Comparison of ENCODE assay signal across 9 mouse cellular contexts in the genomic region with DNA sequence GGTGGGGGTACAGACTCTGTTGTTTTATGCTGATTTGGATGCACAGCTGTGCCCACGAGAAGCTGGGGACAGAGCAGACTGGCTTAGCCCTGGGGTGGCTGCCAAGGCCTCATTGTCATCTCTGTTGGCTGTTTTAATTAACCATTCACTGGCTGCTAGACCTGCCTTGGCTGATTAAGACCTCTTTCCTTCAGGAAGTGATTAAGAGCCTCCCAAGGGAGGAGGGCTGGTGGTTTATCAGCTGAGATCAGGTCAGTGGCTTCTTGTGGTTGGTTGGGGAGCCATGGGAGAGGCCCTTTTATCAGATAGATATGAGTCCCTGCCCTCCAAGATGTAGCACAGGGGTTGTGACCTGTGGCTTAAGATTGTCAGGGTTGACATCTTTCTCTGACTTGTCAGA. TPM values are rescaled to one million over a fixed set of nuclear protein-coding genes. Genes with fewer than 3 reads are reported as not detected.
DNase-seq lines count a peak whose midpoint lies in the region; ATAC-seq lines count a peak whose summit lies in the region.
"Had no signal": no experiment of that assay in that cellular context is flagged by ENCODE, and none has a peak within 500 bp of the region (broad histone marks: within the 10 kb centered on the region; RNA-seq: fewer than 3 reads in every experiment).

No protein-coding gene starts in this region.

- no peaks in the 10 kb centered on the region for H3K27me3 ChIP-seq in embryonic facial prominence, embryonic 14.5 days (replicated peaks; ENCODE audit: control insufficient read depth, insufficient read depth, low read length)
- H3K27me3 ChIP-seq in kidney, embryonic 15.5 days, result no peaks in the 10 kb centered on the region
- H3K27me3 ChIP-seq in midbrain, embryonic 16.5 days (ENCODE audit: control insufficient read depth, insufficient read depth, low read depth, low read length), result no peaks in the 10 kb centered on the region
- H3K27me3 ChIP-seq: limb, embryonic 13.5 days had no signal

- no peak overlapping the region for H3K27ac ChIP-seq in embryonic facial prominence, embryonic 14.5 days (replicated peaks; ENCODE audit: low read depth, low read length)
- peak overlapping the region; percentile 74 for H3K27ac ChIP-seq in kidney, embryonic 15.5 days
- H3K27ac ChIP-seq in midbrain, embryonic 16.5 days (ENCODE audit: low read length), result peak overlapping the region; percentile 39; the same call in 1 of the 2 replicates
- H3K27ac ChIP-seq: limb, embryonic 13.5 days had no signal

- peaks cover 12% of the 10 kb centered on the region for H3K4me1 ChIP-seq in embryonic facial prominence, embryonic 14.5 days (ENCODE audit: control insufficient read depth, insufficient read depth, low read length)
- peaks cover 36% of the 10 kb centered on the region for H3K4me1 ChIP-seq in kidney, embryonic 15.5 days
- peaks cover 14% of the 10 kb centered on the region for H3K4me1 ChIP-seq in midbrain, embryonic 16.5 days (ENCODE audit: control insufficient read depth, insufficient read depth, low read length)

- no peak for ATAC-seq in embryonic facial prominence, embryonic 14.5 days (ENCODE audit: low read depth)
- peak; percentile 37; the same call in 1 of the 2 replicates for ATAC-seq in kidney, embryonic 15.5 days (replicated peaks; ENCODE audit: low FRiP score)
- ATAC-seq in midbrain, embryonic 16.5 days, result peak; percentile 83
- ATAC-seq in inflammation-experienced regulatory T-cells, adult 6 months, result no peak

- H3K36me3 ChIP-seq in embryonic facial prominence, embryonic 14.5 days (ENCODE audit: control insufficient read depth, insufficient read depth, low read length), result no peaks in the 10 kb centered on the region
- peaks cover 6% of the 10 kb centered on the region; the same call in 1 of the 2 replicates for H3K36me3 ChIP-seq in kidney, embryonic 15.5 days
- H3K36me3 ChIP-seq in midbrain, embryonic 16.5 days (ENCODE audit: control insufficient read depth, insufficient read depth, low read length), result no peaks in the 10 kb centered on the region

- intact Hi-C loops in gastrocnemius, postnatal 36 days (cut with DNase I), result no loop called here
- intact Hi-C loops in left cerebral cortex, postnatal 36 days (cut with DNase I), result no loop called here

- H3K4me2 ChIP-seq in embryonic facial prominence, embryonic 14.5 days (ENCODE audit: low read depth, low read length), result no peak overlapping the region
- H3K4me2 ChIP-seq in kidney, embryonic 15.5 days, result no peak overlapping the region
- no peak overlapping the region for H3K4me2 ChIP-seq in midbrain, embryonic 16.5 days (ENCODE audit: low read length)
- H3K4me2 ChIP-seq: limb, embryonic 13.5 days had no signal

- DNase-seq in heart, adult 11 months, result peak; percentile 88
- no peak for DNase-seq in heart, postnatal 4 days
- peak; percentile 65 for DNase-seq in embryonic facial prominence, embryonic 14.5 days (ENCODE audit: low spot score)
- DNase-seq in gastrocnemius, postnatal 36 days, result no peak
- no peak for DNase-seq in left cerebral cortex, postnatal 36 days (ENCODE audit: low spot score in 2 of 2)

- no peaks in the 10 kb centered on the region for H3K9me3 ChIP-seq in embryonic facial prominence, embryonic 14.5 days (ENCODE audit: control insufficient read depth, low read length)
- no peaks in the 10 kb centered on the region for H3K9me3 ChIP-seq in kidney, embryonic 15.5 days (replicated peaks)
- H3K9me3 ChIP-seq in midbrain, embryonic 16.5 days (replicated peaks; ENCODE audit: control insufficient read depth, low read length, poor library complexity, severe bottlenecking), result no peaks in the 10 kb centered on the region
- H3K9me3 ChIP-seq: limb, embryonic 13.5 days had no signal

- no peak overlapping the region for H3K4me3 ChIP-seq in embryonic facial prominence, embryonic 14.5 days (ENCODE audit: low read depth, low read length)
- H3K4me3 ChIP-seq in kidney, embryonic 15.5 days (replicated peaks), result no peak overlapping the region
- no peak overlapping the region for H3K4me3 ChIP-seq in midbrain, embryonic 16.5 days (ENCODE audit: low read depth, low read length)
- H3K4me3 ChIP-seq: limb, embryonic 13.5 days had no signal

- WGBS in embryonic facial prominence, embryonic 14.5 days, result 13% methylated on average over 1 of the region's 1 CpGs
- 10% methylated on average over 1 of the region's 1 CpGs for WGBS in kidney, embryonic 15.5 days
- WGBS in midbrain, embryonic 16.5 days, result 6% methylated on average over 1 of the region's 1 CpGs

- no peak overlapping the region for H3K9ac ChIP-seq in embryonic facial prominence, embryonic 14.5 days (ENCODE audit: low read depth, low read length)
- no peak overlapping the region for H3K9ac ChIP-seq in kidney, embryonic 15.5 days
- no peak overlapping the region for H3K9ac ChIP-seq in midbrain, embryonic 16.5 days (ENCODE audit: low read depth, low read length)
- H3K9ac ChIP-seq: limb, embryonic 13.5 days had no signal

RNA-seq across cellular contexts. Expression of a gene that starts 46.9 kb away (rescaled TPM):
- total RNA-seq in heart, postnatal 4 days (2021), result 10 to 100 TPM; 15.0 to 16.1 TPM
- polyA plus RNA-seq in embryonic facial prominence, embryonic 14.5 days (2014; fragmentation: Nextera tagmentation; extraction: Ambion mirVana), result 9.7 and 10.0 TPM in 2 replicates
- polyA plus RNA-seq in kidney, embryonic 15.5 days (2015; fragmentation: Nextera tagmentation; extraction: Ambion mirVana), result 17.1 and 19.8 TPM in 2 replicates
- 16.8 and 19.3 TPM in 2 replicates for polyA plus RNA-seq in midbrain, embryonic 16.5 days (2015; fragmentation: Nextera tagmentation; extraction: Ambion mirVana)
- polyA plus RNA-seq in inflammation-experienced regulatory T-cells, adult 6 months (2017; shearing (Covaris generic)), result 10 to 100 TPM in 1 of 3 experiments, 1 to 10 TPM in 2; 4.4 to 14.3 (median 6.1) TPM
- total RNA-seq in gastrocnemius, postnatal 36 days (2021), result 10 to 100 TPM in 1 of 2 experiments, 1 to 10 TPM in 1; 7.8 to 10.7 TPM
- total RNA-seq in left cerebral cortex, postnatal 36 days (2021), result 10 to 100 TPM; 18.0 to 26.7 TPM

RNA-seq across cellular contexts. Expression of a gene that starts 56.0 kb away (rescaled TPM):
- total RNA-seq in heart, postnatal 4 days (2021), result not detected
- not detected in 2 replicates for polyA plus RNA-seq in embryonic facial prominence, embryonic 14.5 days (2014; fragmentation: Nextera tagmentation; extraction: Ambion mirVana)
- not detected in 2 replicates for polyA plus RNA-seq in kidney, embryonic 15.5 days (2015; fragmentation: Nextera tagmentation; extraction: Ambion mirVana)
- polyA plus RNA-seq in midbrain, embryonic 16.5 days (2015; fragmentation: Nextera tagmentation; extraction: Ambion mirVana), result not detected in 2 replicates
- polyA plus RNA-seq in inflammation-experienced regulatory T-cells, adult 6 months (2017; shearing (Covaris generic)), result not detected
- not detected for total RNA-seq in gastrocnemius, postnatal 36 days (2021)
- under 1 TPM; 0.68 to 0.81 TPM for total RNA-seq in left cerebral cortex, postnatal 36 days (2021)
- polyA plus RNA-seq: limb, embryonic 13.5 days had no signal

Comparison
In these comparisons a context has a peak if more than half of its experiments do, and no peak if none do; other contexts are left out.
1. DNase-seq: peak in heart, adult 11 months (single experiment) and embryonic facial prominence, embryonic 14.5 days (single experiment); none in heart, postnatal 4 days (single experiment), gastrocnemius, postnatal 36 days (0 of 2) and left cerebral cortex, postnatal 36 days (0 of 2).
2. ATAC-seq: peak in kidney, embryonic 15.5 days (single experiment) and midbrain, embryonic 16.5 days (single experiment); none in embryonic facial prominence, embryonic 14.5 days (single experiment) and inflammation-experienced regulatory T-cells, adult 6 months (single experiment).